In the genomic region with DNA sequence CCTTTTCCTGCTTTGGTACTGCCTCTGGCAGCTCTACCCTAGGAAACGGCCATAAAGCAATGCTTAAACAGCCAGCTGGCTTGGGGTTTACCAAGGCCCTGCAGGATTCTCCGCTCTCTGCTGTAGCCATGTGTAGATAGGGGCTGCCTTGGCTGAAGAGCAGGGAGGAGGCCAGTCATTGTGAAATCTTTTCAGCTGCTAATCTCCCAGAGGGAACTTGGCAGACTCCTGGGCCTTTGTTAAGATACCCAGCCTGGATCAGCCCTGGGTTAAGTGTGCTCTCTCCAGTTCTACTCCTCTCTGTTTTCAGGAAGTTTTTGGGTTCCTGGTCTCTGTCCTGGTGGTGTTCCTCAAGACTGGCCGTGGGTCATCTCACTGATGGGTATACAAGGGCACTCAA, we compare ENCODE assay signal across 15 mouse cellular contexts. TPM values are rescaled to one million over a fixed set of nuclear protein-coding genes. Genes with fewer than 3 reads are reported as not detected.
A peak's percentile ranks its signal among the peaks of the same experiment; 100 is the strongest.
DNase-seq lines count a peak whose midpoint lies in the region; ATAC-seq lines count a peak whose summit lies in the region.
"Had no signal": no experiment of that assay in that cellular context is flagged by ENCODE, and none has a peak within 500 bp of the region (broad histone marks: within the 10 kb centered on the region; RNA-seq: fewer than 3 reads in every experiment).

No protein-coding gene starts in this region.

- no peak overlapping the region for H3K4me2 ChIP-seq in heart, embryonic 12.5 days
- H3K4me2 ChIP-seq: liver, embryonic 13.5 days had no signal

- H3K27ac ChIP-seq in heart, embryonic 12.5 days (ENCODE audit: poor library complexity, severe bottlenecking): no peak overlapping the region
- H3K27ac ChIP-seq: hindbrain, embryonic 10.5 days; liver, embryonic 13.5 days had no signal

- 68% methylated on average over 3 of the region's 3 CpGs for WGBS in heart, embryonic 12.5 days

- no peak overlapping the region for H3K4me3 ChIP-seq in heart, embryonic 12.5 days
- H3K4me3 ChIP-seq: hindbrain, embryonic 10.5 days; liver, embryonic 13.5 days had no signal

- no peak overlapping the region for H3K9ac ChIP-seq in heart, embryonic 12.5 days
- H3K9ac ChIP-seq: liver, embryonic 13.5 days had no signal

- no peak for ATAC-seq in heart, embryonic 12.5 days (ENCODE audit: insufficient number of reproducible peaks, low FRiP score)

- H3K9me3 ChIP-seq in heart, embryonic 12.5 days (replicated peaks): no peaks in the 10 kb centered on the region
- H3K9me3 ChIP-seq: hindbrain, embryonic 10.5 days; liver, embryonic 13.5 days had no signal

- no peaks in the 10 kb centered on the region for H3K27me3 ChIP-seq in heart, embryonic 12.5 days (replicated peaks)
- H3K27me3 ChIP-seq: liver, embryonic 13.5 days had no signal

- DNase-seq in heart, adult 9 months (ENCODE audit: low spot score in 2 of 2): peak; percentile 21 to 28
- DNase-seq in lung, postnatal 36 days: peak; percentile 35
- no peak for DNase-seq in lung, postnatal 14 days
- peak; percentile 38 for DNase-seq in ES-CJ7 (ENCODE audit: low read depth, low spot score)
- peak; percentile 28 for DNase-seq in heart, postnatal 4 days
- no peak for DNase-seq in cerebellum, adult 9-10 months
- DNase-seq: cerebellum, adult 18-20 months; kidney, adult 18-20 months; kidney, postnatal 4 days; layer of hippocampus, postnatal 36 days; left cerebral cortex, postnatal 4 days; liver, embryonic 13.5 days; thymus, postnatal 36 days had no signal

- peaks cover 63% of the 10 kb centered on the region for H3K36me3 ChIP-seq in heart, embryonic 12.5 days

- peaks cover 10% of the 10 kb centered on the region for H3K4me1 ChIP-seq in heart, embryonic 12.5 days (replicated peaks)

RNA-seq across cellular contexts. Expression of gene Ptprf, which starts 43.9 kb away (rescaled TPM):
- 38.1 and 43.5 TPM in 2 replicates for polyA plus RNA-seq in heart, embryonic 12.5 days (2016; fragmentation: Nextera tagmentation; extraction: Ambion mirVana)
- 10 to 100 TPM; 39.4 to 40.7 TPM for total RNA-seq in heart, postnatal 4 days (2021)

Comparison
In these comparisons a context has a peak if more than half of its experiments do, and no peak if none do; other contexts are left out.
1. DNase-seq: peak in heart, adult 9 months (2 of 2), lung, postnatal 36 days (single experiment), ES-CJ7 (single experiment) and heart, postnatal 4 days (single experiment); none in lung, postnatal 14 days (single experiment) and cerebellum, adult 9-10 months (single experiment).